Mouse (Mus musculus): ENCODE measurements around the gene Copb1.

- TF ChIP-seq EP300 (IDR thresholded peaks at IDR 0.05; ENCODE audit: low read depth) (no peak; the same call in 1 of the 2 replicates), CTCF (IDR thresholded peaks at IDR 0.05; ENCODE audit: low read depth) (peak; percentile 63; the same call in 1 of the 2 replicates)
Observed at GRCm38 (mm10) chr7:114276005-114276752, 21.7 kb upstream of the Copb1 start, which contains the start of gene Psma1.

Data from liver, embryonic 14.5 days (tissue).